25 mouse cellular contexts compared by ENCODE assay signal in genomic region chr5:131597503-131597902, GRCm38 (mm10).
DNase-seq lines count a peak whose midpoint lies in the region; ATAC-seq and TF ChIP-seq lines count a peak whose summit lies in the region.
"Had no signal": no experiment of that assay in that cellular context is flagged by ENCODE, and none has a peak within 500 bp of the region (broad histone marks: within the 10 kb centered on the region; RNA-seq: fewer than 3 reads in every experiment).

No protein-coding gene starts in this region.

- no peak for TF ChIP-seq POLR2A in kidney, adult 2 months (IDR thresholded peaks at IDR 0.05; ENCODE audit: low read depth, low read length)

- 47% methylated on average over 3 of the region's 3 CpGs for WGBS in forebrain, embryonic 10.5 days
- WGBS in forebrain, embryonic 16.5 days = 74% methylated on average over 3 of the region's 3 CpGs
- 75% methylated on average over 3 of the region's 3 CpGs for WGBS in kidney, adult 2 months
- 87% methylated on average over 3 of the region's 3 CpGs for WGBS in kidney, embryonic 16.5 days
- WGBS in forebrain, embryonic 15.5 days = 45% methylated on average over 3 of the region's 3 CpGs
- 45% methylated on average over 3 of the region's 3 CpGs for WGBS in midbrain, embryonic 13.5 days

- H3K27me3 ChIP-seq in forebrain, embryonic 10.5 days (ENCODE audit: poor library complexity, severe bottlenecking) = peaks cover 100% of the 10 kb centered on the region
- no peaks in the 10 kb centered on the region for H3K27me3 ChIP-seq in forebrain, embryonic 16.5 days (replicated peaks; ENCODE audit: control insufficient read depth, insufficient read depth, low read length)
- H3K27me3 ChIP-seq in kidney, adult 2 months (replicated peaks; ENCODE audit: control insufficient read depth, insufficient read depth, low read length) = no peaks in the 10 kb centered on the region
- peaks cover 15% of the 10 kb centered on the region; the same call in 1 of the 2 replicates for H3K27me3 ChIP-seq in kidney, embryonic 16.5 days (ENCODE audit: insufficient read depth, low read length)
- no peaks in the 10 kb centered on the region for H3K27me3 ChIP-seq in forebrain, embryonic 15.5 days
- peaks cover 31% of the 10 kb centered on the region for H3K27me3 ChIP-seq in midbrain, embryonic 13.5 days

- no peak overlapping the region for H3K4me3 ChIP-seq in forebrain, embryonic 10.5 days
- no peak overlapping the region for H3K4me3 ChIP-seq in forebrain, embryonic 16.5 days (replicated peaks; ENCODE audit: low read length)
- no peak overlapping the region for H3K4me3 ChIP-seq in kidney, adult 2 months (ENCODE audit: insufficient read depth, low read depth, low read length)
- H3K4me3 ChIP-seq in kidney, embryonic 16.5 days (ENCODE audit: low read length) = no peak overlapping the region
- no peak overlapping the region for H3K4me3 ChIP-seq in forebrain, embryonic 15.5 days
- H3K4me3 ChIP-seq in midbrain, embryonic 13.5 days (replicated peaks) = no peak overlapping the region
- H3K4me3 ChIP-seq: neural tube, embryonic 12.5 days had no signal

- no peak overlapping the region for H3K4me2 ChIP-seq in forebrain, embryonic 16.5 days (ENCODE audit: low read length)
- H3K4me2 ChIP-seq in kidney, embryonic 16.5 days (replicated peaks; ENCODE audit: low read depth, low read length) = no peak overlapping the region
- H3K4me2 ChIP-seq in forebrain, embryonic 15.5 days (replicated peaks) = no peak overlapping the region
- H3K4me2 ChIP-seq in midbrain, embryonic 13.5 days (replicated peaks) = 0 out of 2 replicates have a peak overlapping the region, but pooled peaks have one; percentile 30
- H3K4me2 ChIP-seq: liver, embryonic 11.5 days had no signal

- H3K4me1 ChIP-seq in forebrain, embryonic 10.5 days = peaks cover 76% of the 10 kb centered on the region
- H3K4me1 ChIP-seq in forebrain, embryonic 16.5 days (replicated peaks; ENCODE audit: control insufficient read depth, insufficient read depth, low read length) = peaks cover 45% of the 10 kb centered on the region
- peaks cover 8% of the 10 kb centered on the region; the same call in 1 of the 2 replicates for H3K4me1 ChIP-seq in kidney, adult 2 months (ENCODE audit: control insufficient read depth, insufficient read depth, low read length)
- H3K4me1 ChIP-seq in kidney, embryonic 16.5 days (ENCODE audit: insufficient read depth, low read length) = peaks cover 26% of the 10 kb centered on the region
- H3K4me1 ChIP-seq in forebrain, embryonic 15.5 days = peaks cover 60% of the 10 kb centered on the region
- H3K4me1 ChIP-seq in midbrain, embryonic 13.5 days (replicated peaks) = peaks cover 80% of the 10 kb centered on the region

- no peak for ATAC-seq in forebrain, embryonic 16.5 days
- ATAC-seq in kidney, embryonic 16.5 days (ENCODE audit: low FRiP score, low TSS enrichment) = no peak
- no peak for ATAC-seq in forebrain, embryonic 15.5 days (replicated peaks)
- no peak for ATAC-seq in midbrain, embryonic 13.5 days
- ATAC-seq in granulocyte monocyte progenitor cell, adult 5-6 weeks (replicated peaks; ENCODE audit: poor library complexity, severe bottlenecking) = no peak
- ATAC-seq: CD4-positive, CD25-positive, alpha-beta regulatory T cell, adult 4 months; hindbrain, postnatal 0 days; intestine, embryonic 16.5 days; liver, postnatal 0 days had no signal

- peak; percentile 23 for DNase-seq in forebrain, embryonic 10.5 days (ENCODE audit: extremely low spot score, low spot score)
- DNase-seq in kidney, adult 2 months = peak; percentile 23
- DNase-seq in gastrocnemius, postnatal 10 days = no peak
- DNase-seq: adrenal gland, postnatal 14 days; cerebellum, adult 8-10 months; cerebellum, postnatal 36 days; gastrocnemius, postnatal 36 days; heart, postnatal 36 days; kidney, postnatal 14 days; liver, postnatal 0 days; lung, postnatal 10 days; retina, postnatal 1 day; right cerebral cortex, postnatal 25 days; spleen, adult 18-20 months; thymus, postnatal 14 days had no signal

- no peak for TF ChIP-seq CTCF in kidney, adult 2 months (conservative IDR thresholded peaks at IDR 0.05; ENCODE audit: insufficient read depth, insufficient read length, low read depth, low read length)

- H3K9me3 ChIP-seq in forebrain, embryonic 10.5 days = no peaks in the 10 kb centered on the region
- H3K9me3 ChIP-seq in forebrain, embryonic 16.5 days (ENCODE audit: control insufficient read depth, low read length) = no peaks in the 10 kb centered on the region
- H3K9me3 ChIP-seq in kidney, embryonic 16.5 days (ENCODE audit: low read length) = no peaks in the 10 kb centered on the region
- H3K9me3 ChIP-seq in forebrain, embryonic 15.5 days = no peaks in the 10 kb centered on the region
- H3K9me3 ChIP-seq in midbrain, embryonic 13.5 days = no peaks in the 10 kb centered on the region
- H3K9me3 ChIP-seq: neural tube, embryonic 12.5 days had no signal

- H3K9ac ChIP-seq in forebrain, embryonic 16.5 days (replicated peaks; ENCODE audit: low read depth, low read length) = no peak overlapping the region
- H3K9ac ChIP-seq in kidney, embryonic 16.5 days (replicated peaks; ENCODE audit: low read length) = no peak overlapping the region
- no peak overlapping the region for H3K9ac ChIP-seq in forebrain, embryonic 15.5 days (replicated peaks)
- H3K9ac ChIP-seq in midbrain, embryonic 13.5 days (replicated peaks) = no peak overlapping the region
- H3K9ac ChIP-seq: liver, postnatal 0 days had no signal

- no peaks in the 10 kb centered on the region for H3K36me3 ChIP-seq in forebrain, embryonic 10.5 days (replicated peaks)
- H3K36me3 ChIP-seq in forebrain, embryonic 16.5 days (ENCODE audit: control insufficient read depth, insufficient read depth) = no peaks in the 10 kb centered on the region
- H3K36me3 ChIP-seq in kidney, adult 2 months (ENCODE audit: control insufficient read depth, insufficient read depth, low read length) = no peaks in the 10 kb centered on the region
- H3K36me3 ChIP-seq in kidney, embryonic 16.5 days (ENCODE audit: insufficient read depth, low read length) = no peaks in the 10 kb centered on the region
- H3K36me3 ChIP-seq in forebrain, embryonic 15.5 days = no peaks in the 10 kb centered on the region
- no peaks in the 10 kb centered on the region for H3K36me3 ChIP-seq in midbrain, embryonic 13.5 days
- H3K36me3 ChIP-seq: neural tube, embryonic 12.5 days had no signal

- H3K27ac ChIP-seq in forebrain, embryonic 10.5 days = no peak overlapping the region
- no peak overlapping the region for H3K27ac ChIP-seq in forebrain, embryonic 16.5 days (ENCODE audit: low read length)
- no peak overlapping the region for H3K27ac ChIP-seq in kidney, adult 2 months (ENCODE audit: insufficient read depth, low read depth, low read length)
- H3K27ac ChIP-seq in kidney, embryonic 16.5 days (ENCODE audit: low read length) = no peak overlapping the region
- H3K27ac ChIP-seq in forebrain, embryonic 15.5 days (replicated peaks) = peak overlapping the region; percentile 55; the same call in 1 of the 2 replicates
- peak overlapping the region; percentile 77 for H3K27ac ChIP-seq in midbrain, embryonic 13.5 days
- H3K27ac ChIP-seq: hindbrain, postnatal 0 days had no signal

Comparison
In these comparisons a context has a peak if more than half of its experiments do, and no peak if none do; other contexts are left out.
1. H3K27ac ChIP-seq: peak in forebrain, embryonic 15.5 days (single experiment) and midbrain, embryonic 13.5 days (single experiment); none in forebrain, embryonic 10.5 days (single experiment), forebrain, embryonic 16.5 days (single experiment), kidney, adult 2 months (single experiment) and kidney, embryonic 16.5 days (single experiment).